Mouse (Mus musculus): ENCODE results near the gene Adi1. TPM values are rescaled to one million over a fixed set of nuclear protein-coding genes. Genes with fewer than 3 reads are reported as not detected.

Gene Adi1
- polyA plus RNA-seq, 1 experiment from 2014 or later, result 55.4 TPM

DNA sequence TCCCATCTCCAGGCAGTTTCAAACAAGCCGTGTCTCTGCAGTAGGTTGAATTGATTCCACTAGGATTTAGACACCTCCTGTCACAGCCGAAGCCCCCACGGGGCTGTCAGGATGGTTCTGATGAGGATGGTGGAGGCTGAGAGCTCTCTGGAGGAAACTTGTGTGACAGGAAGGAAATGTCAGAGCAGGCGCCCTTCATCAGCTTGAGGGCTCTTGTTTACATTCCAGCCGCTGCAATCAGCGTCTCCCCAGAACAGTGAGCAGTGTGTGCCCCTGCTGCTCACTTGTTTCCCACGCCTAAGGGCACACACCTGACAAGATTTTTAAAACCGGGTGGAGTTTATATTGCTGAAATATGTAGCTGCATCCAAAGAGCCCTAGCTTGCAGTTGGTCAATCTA lies 7.7 kb upstream of the Adi1 start:
- Histone ChIP-seq H3K27ac (no peak overlapping the region), H3K27me3 (replicated peaks) (no peaks in the 10 kb centered on the region), H3K4me2 (0 out of 2 replicates have a peak overlapping the region, but pooled peaks have one; percentile 4), H3K4me3 (no peak overlapping the region), H3K36me3 (no peaks in the 10 kb centered on the region), H3K9me3 (replicated peaks) (no peaks in the 10 kb centered on the region), H3K4me1 (peaks cover 13% of the 10 kb centered on the region), H3K9ac (no peak overlapping the region)
- peak; percentile 24; the same call in 1 of the 2 replicates for ATAC-seq
- 25% methylated on average over 8 of the region's 8 CpGs for WGBS (ENCODE audit: insufficient replicate concordance)

DNA sequence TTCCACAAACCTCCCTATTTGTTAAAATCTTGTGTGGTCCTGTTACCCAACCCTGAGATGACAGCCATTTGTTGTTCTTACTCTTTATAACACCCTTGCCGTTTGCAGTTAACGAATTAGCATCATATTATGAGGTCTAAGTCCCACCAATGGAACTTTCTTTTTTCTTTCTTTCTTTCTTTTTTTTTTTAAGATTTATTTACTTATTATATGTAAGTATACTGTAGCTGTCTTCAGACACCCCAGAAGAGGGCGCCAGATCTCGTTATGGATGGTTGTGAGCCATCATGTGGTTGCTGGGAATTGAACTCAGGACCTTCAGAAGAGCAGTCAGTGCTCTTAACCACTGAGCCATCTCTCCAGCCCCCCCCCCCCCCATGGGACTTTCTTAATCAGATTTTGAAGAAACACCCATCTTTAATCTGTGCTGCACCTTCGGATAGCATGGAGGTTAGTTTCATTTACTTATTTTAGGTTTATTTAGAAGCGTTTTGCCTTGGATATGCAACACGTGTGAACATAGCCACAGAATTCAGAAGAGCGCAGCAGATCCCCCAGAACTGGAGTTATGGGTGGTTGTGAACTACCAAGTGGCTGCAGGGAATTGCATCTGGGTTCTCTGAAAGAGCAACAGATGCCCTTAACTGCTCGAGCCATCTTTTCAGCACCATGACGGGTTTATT lies 852 bp upstream of the Adi1 start:
- ATAC-seq, result no peak
- H3K9ac ChIP-seq, result no peak overlapping the region
- no peaks in the 10 kb centered on the region for H3K9me3 ChIP-seq (replicated peaks)
- no peak overlapping the region for H3K4me3 ChIP-seq
- H3K27ac ChIP-seq, result no peak overlapping the region
- H3K36me3 ChIP-seq, result peaks cover 20% of the 10 kb centered on the region
- peaks cover 22% of the 10 kb centered on the region for H3K4me1 ChIP-seq
- WGBS (ENCODE audit: insufficient replicate concordance), result 69% methylated on average over 10 of the region's 10 CpGs
- H3K27me3 ChIP-seq (replicated peaks), result 0 out of 2 replicates have a peak, but pooled peaks cover 4% of the 10 kb centered on the region
- peak overlapping the region; percentile 94 for H3K4me2 ChIP-seq

DNA sequence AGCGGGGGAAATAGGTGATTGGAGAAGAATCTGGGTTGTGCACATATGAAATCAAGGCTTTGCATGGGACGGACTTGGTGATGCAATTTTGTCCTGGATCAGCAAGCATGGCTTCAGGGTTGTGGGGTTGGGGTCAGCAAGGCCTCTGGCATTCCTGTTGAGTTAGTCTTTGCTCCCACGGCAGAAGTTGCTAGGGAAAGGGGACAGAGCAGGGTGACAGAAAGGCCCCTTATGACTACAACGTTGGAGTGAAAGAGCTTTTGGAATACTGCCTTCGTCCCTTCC lies 836 bp downstream of the Adi1 start:
- H3K27ac ChIP-seq, result peak overlapping the region; percentile 79
- H3K36me3 ChIP-seq, result peaks cover 35% of the 10 kb centered on the region
- no peaks in the 10 kb centered on the region for H3K9me3 ChIP-seq (replicated peaks)
- H3K4me2 ChIP-seq, result peak overlapping the region; percentile 94
- no peak for ATAC-seq
- 0 out of 2 replicates have a peak, but pooled peaks cover 4% of the 10 kb centered on the region for H3K27me3 ChIP-seq (replicated peaks)
- peak overlapping the region; percentile 73 for H3K4me3 ChIP-seq
- 50% methylated on average over 5 of the region's 5 CpGs for WGBS (ENCODE audit: insufficient replicate concordance)
- H3K4me1 ChIP-seq, result peaks cover 22% of the 10 kb centered on the region
- peak overlapping the region; percentile 79 for H3K9ac ChIP-seq

DNA sequence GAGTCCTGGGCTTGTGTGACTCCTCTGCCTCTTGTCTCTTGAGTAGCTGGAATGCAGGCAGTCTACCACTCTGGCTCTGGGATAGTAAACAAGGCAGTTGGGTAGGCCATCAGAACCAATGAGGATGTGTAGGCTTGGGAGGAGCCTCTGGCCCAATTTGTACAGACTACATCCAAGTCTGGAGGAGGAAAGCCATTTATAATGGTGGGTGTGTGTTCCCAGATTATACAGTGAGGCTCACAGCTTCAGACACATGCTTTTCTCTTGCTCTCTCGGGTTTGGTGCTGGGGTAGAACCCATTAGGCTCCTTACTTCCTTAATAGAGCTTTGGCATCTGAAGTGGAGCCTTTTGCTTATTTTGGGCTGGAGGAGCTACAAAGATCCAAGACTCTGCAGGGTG lies 9.6 kb downstream of the Adi1 start:
- no peaks in the 10 kb centered on the region for H3K27me3 ChIP-seq (replicated peaks)
- H3K27ac ChIP-seq, result no peak overlapping the region
- WGBS (ENCODE audit: insufficient replicate concordance), result 79% methylated on average over 1 of the region's 1 CpGs
- no peak overlapping the region for H3K9ac ChIP-seq
- no peak overlapping the region for H3K4me3 ChIP-seq
- H3K4me1 ChIP-seq, result 0 out of 2 replicates have a peak, but pooled peaks cover 3% of the 10 kb centered on the region
- H3K36me3 ChIP-seq, result peaks cover 58% of the 10 kb centered on the region
- H3K9me3 ChIP-seq (replicated peaks), result no peaks in the 10 kb centered on the region
- ATAC-seq, result no peak
- no peak overlapping the region for H3K4me2 ChIP-seq

DNA sequence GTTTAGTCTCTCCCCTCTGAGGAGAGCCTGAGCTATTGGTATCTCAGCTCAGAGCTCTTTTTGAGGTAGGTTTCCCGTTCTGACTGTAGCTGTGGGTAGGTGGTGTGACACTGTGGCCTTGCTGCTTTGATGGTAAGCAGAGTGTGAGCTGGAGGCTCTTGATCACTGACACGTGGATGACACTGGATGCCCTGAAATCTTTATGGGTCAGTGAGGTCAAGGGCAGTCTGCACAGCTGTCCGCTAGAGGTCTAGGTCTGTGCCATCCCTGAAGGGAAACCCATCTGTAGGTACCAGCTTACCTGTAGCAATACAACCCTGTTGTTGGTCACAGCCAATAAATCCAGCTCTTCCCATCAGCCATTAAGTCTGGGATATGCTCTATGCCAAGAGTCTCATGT lies 10.7 kb downstream of the Adi1 start:
- ATAC-seq, result no peak
- Histone ChIP-seq H3K9ac (no peak overlapping the region), H3K27me3 (replicated peaks) (no peaks in the 10 kb centered on the region), H3K27ac (0 out of 2 replicates have a peak overlapping the region, but pooled peaks have one; percentile 36), H3K4me3 (no peak overlapping the region), H3K4me1 (0 out of 2 replicates have a peak, but pooled peaks cover 3% of the 10 kb centered on the region), H3K36me3 (peaks cover 59% of the 10 kb centered on the region), H3K9me3 (replicated peaks) (no peaks in the 10 kb centered on the region), H3K4me2 (no peak overlapping the region)
- 62% methylated on average over 3 of the region's 3 CpGs for WGBS (ENCODE audit: insufficient replicate concordance)

DNA sequence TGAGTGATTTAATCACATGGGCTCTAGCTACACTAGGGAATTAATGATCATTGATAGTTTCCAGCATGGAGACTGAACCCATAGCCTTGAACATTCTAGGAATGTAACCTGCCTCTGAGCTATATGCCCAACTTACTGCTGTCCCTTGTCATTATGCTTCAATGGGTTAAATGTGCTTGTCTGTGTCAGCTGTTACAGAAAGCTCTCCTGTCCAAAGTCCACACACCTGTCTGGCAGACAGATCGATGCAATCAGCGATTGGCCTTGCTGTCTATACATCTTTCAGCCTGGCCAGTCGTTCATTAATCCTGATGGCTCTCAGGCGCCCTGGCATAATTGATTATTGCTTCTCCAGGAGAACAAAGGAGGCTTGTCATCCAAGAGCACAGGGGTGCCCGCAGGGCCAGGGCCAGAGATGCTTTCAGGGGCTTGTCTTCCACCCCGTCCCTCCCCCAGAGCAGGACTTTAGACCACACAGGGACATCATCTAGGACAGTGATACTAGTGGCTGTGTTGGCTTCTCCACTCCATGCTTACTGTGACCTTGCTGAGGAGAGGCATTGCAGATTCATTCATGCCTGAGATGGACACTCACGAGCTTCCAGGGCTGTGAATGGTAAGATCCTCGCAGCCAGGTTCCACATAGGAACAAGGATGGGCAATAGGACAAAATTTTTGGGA lies 11.3 kb downstream of the Adi1 start:
- H3K27me3 ChIP-seq (replicated peaks), result no peaks in the 10 kb centered on the region
- 64% methylated on average over 8 of the region's 8 CpGs for WGBS (ENCODE audit: insufficient replicate concordance)
- no peak overlapping the region for H3K9ac ChIP-seq
- H3K27ac ChIP-seq, result 0 out of 2 replicates have a peak overlapping the region, but pooled peaks have one; percentile 32
- peak; percentile 50 for ATAC-seq
- no peaks in the 10 kb centered on the region for H3K9me3 ChIP-seq (replicated peaks)
- no peak overlapping the region for H3K4me2 ChIP-seq
- peaks cover 62% of the 10 kb centered on the region for H3K36me3 ChIP-seq
- 0 out of 2 replicates have a peak, but pooled peaks cover 3% of the 10 kb centered on the region for H3K4me1 ChIP-seq
- H3K4me3 ChIP-seq, result no peak overlapping the region

DNA sequence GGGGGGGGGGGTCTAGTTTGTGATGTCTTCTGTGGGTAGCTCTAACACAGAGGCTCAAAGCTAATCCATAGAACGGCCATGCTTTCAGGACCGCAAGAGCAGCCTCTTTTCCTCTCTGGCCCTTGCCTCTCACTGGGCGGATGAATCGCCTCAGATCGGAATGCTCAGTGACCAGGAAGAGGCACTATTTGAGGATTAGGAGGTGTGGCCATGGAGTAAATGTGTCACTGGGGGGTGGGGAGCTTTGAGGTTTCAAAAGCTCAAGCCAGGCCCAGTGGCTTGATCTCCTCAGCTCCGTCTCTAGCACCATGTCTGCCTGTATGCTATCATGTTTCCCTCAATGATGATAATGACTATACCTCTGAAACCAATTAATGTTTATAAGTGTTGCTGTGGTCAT lies 14.0 kb downstream of the Adi1 start:
- no peaks in the 10 kb centered on the region for H3K27me3 ChIP-seq (replicated peaks)
- peaks cover 60% of the 10 kb centered on the region for H3K36me3 ChIP-seq
- H3K9ac ChIP-seq, result no peak overlapping the region
- no peak overlapping the region for H3K27ac ChIP-seq
- H3K4me2 ChIP-seq, result no peak overlapping the region
- WGBS (ENCODE audit: insufficient replicate concordance), result 89% methylated on average over 6 of the region's 6 CpGs
- no peak overlapping the region for H3K4me3 ChIP-seq
- H3K9me3 ChIP-seq (replicated peaks), result no peaks in the 10 kb centered on the region
- 0 out of 2 replicates have a peak, but pooled peaks cover 3% of the 10 kb centered on the region for H3K4me1 ChIP-seq
- no peak for ATAC-seq

DNA sequence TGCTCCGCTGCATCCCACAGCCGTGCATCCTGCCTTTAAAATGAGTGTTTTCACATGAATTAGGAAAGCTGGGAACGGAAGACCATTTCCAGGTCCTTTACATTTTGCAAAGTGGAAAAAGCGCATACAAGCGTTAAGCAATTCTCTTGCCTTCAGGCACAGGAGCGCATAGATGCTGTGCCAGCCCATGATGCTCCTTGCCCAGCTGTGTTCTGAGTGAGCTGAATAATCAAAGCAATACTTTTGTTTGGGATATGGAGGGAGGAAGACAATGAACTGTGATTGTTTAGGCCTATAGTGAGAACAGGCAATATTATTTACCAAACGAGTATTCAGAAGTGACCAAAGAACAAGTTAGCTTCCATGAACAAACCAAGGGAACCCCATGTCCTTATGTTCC lies 15.7 kb downstream of the Adi1 start:
- no peaks in the 10 kb centered on the region for H3K27me3 ChIP-seq (replicated peaks)
- H3K4me1 ChIP-seq, result peaks cover 10% of the 10 kb centered on the region
- ATAC-seq, result no peak
- H3K9me3 ChIP-seq (replicated peaks), result no peaks in the 10 kb centered on the region
- peaks cover 72% of the 10 kb centered on the region for H3K36me3 ChIP-seq
- 85% methylated on average over 7 of the region's 7 CpGs for WGBS (ENCODE audit: insufficient replicate concordance)
- no peak overlapping the region for H3K4me2 ChIP-seq
- H3K4me3 ChIP-seq, result no peak overlapping the region
- H3K27ac ChIP-seq, result no peak overlapping the region
- no peak overlapping the region for H3K9ac ChIP-seq

DNA sequence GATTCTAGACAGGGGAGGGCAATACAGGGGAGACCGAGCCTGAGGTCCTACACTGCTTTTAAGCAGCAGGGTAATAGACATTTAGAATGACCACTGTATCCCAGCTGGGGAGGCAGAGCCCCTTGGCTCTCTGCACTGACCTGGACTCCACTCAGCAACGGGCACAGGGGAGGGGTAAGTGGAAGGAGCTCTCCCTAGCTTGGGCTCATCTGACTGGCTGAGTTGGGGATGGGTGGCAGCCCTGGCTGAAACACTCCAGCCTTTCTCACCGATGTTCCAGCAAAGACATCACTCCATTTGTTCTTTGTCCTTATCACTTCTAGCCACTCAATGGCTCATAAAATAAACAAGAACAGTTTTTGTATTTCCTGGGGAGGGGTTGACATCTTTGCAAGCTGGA lies 18.7 kb downstream of the Adi1 start:
- Histone ChIP-seq H3K4me3 (no peak overlapping the region), H3K36me3 (peaks cover 79% of the 10 kb centered on the region), H3K9ac (no peak overlapping the region), H3K27ac (no peak overlapping the region), H3K9me3 (replicated peaks) (no peaks in the 10 kb centered on the region), H3K27me3 (replicated peaks) (no peaks in the 10 kb centered on the region), H3K4me2 (no peak overlapping the region), H3K4me1 (peaks cover 12% of the 10 kb centered on the region)
- 75% methylated on average over 3 of the region's 3 CpGs for WGBS (ENCODE audit: insufficient replicate concordance)
- ATAC-seq, result no peak

DNA sequence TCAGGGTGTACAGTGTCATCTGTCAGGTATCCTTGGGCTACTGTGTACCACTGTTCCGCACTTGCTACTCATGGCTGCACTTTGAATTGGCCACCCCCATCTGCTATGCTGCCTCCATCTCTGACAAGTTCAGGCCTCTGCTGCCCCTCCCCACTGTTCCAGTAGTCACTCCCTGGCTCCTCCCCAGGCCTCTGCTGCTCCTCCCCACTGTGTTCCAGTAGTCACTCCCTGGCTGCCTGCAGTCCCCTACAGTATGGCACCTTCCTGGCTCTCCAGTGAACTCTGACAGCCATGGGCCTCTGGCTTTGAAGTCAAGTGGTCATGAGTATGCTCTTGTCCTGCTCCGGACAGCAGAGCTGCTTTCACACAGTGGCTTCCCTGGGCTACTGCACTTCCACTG lies 19.2 kb downstream of the Adi1 start:
- 70% methylated on average over 2 of the region's 2 CpGs for WGBS (ENCODE audit: insufficient replicate concordance)
- no peak overlapping the region for H3K9ac ChIP-seq
- H3K27me3 ChIP-seq (replicated peaks), result no peaks in the 10 kb centered on the region
- H3K27ac ChIP-seq, result no peak overlapping the region
- H3K4me1 ChIP-seq, result peaks cover 12% of the 10 kb centered on the region
- H3K9me3 ChIP-seq (replicated peaks), result no peaks in the 10 kb centered on the region
- no peak overlapping the region for H3K4me2 ChIP-seq
- peaks cover 77% of the 10 kb centered on the region for H3K36me3 ChIP-seq
- no peak overlapping the region for H3K4me3 ChIP-seq
- ATAC-seq, result no peak

DNA sequence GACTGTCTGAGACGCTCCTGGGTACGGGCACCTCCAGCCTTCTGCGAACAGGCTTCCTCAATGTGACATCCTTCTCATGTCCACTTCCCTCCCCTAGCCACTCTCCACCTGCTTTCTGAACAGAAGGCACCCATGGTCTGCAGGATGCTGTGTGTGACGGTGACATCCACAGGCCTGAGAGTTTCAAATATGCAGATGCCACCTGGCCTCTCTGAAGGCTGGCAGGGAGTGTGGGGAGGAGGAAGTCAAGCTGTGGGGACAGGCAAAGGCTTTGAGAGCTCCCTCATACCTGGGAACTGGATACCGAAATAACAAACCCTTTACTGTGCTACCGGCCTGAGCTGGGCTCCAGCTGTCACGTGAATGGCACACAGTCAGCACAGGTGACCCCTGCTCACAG lies 19.7 kb downstream of the Adi1 start:
- no peaks in the 10 kb centered on the region for H3K9me3 ChIP-seq (replicated peaks)
- H3K4me3 ChIP-seq, result no peak overlapping the region
- ATAC-seq, result no peak
- H3K9ac ChIP-seq, result no peak overlapping the region
- no peak overlapping the region for H3K4me2 ChIP-seq
- WGBS (ENCODE audit: insufficient replicate concordance), result 86% methylated on average over 7 of the region's 7 CpGs
- H3K4me1 ChIP-seq, result peaks cover 12% of the 10 kb centered on the region
- H3K27me3 ChIP-seq (replicated peaks), result no peaks in the 10 kb centered on the region
- no peak overlapping the region for H3K27ac ChIP-seq
- peaks cover 71% of the 10 kb centered on the region for H3K36me3 ChIP-seq

DNA sequence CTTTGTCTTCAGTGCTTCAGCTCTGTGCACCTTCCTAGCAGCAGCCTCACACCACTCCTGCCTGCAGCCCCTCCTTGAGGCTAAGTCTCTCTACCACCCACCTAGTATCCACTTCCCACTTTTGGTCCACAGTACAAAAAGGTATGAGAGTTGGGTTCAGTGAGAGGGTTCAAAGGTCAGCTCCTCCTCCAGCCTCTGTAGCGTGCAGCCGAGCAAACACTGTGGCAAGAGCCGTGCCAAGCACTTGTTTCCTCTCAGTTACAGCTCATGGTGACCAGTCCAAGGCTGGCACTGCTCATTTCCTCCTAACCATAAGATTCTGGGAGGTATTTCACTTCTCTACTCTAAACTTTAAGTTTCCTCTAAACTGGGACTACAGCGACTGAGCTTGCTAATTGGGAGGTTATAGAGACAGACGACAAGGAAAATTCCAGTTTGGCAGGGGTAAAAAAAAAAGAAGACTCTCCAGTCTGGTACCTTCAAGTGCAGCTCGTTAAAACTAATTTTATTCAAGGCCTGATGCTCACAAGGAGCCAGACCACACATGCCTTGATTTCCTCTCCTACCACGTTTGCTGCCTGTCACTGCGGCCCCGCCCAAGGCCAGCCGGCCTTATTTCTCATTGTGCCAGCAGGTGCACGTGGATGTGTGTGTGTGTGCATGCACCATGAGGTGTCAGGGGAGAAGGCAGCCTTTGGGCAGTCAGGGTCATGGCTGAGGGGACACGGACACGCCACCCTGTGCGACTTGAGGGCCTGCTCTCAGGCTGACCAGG lies 23.0 kb downstream of the Adi1 start:
- Histone ChIP-seq H3K9ac (no peak overlapping the region), H3K4me2 (no peak overlapping the region), H3K9me3 (replicated peaks) (no peaks in the 10 kb centered on the region), H3K4me1 (peaks cover 12% of the 10 kb centered on the region), H3K27me3 (replicated peaks) (no peaks in the 10 kb centered on the region), H3K4me3 (no peak overlapping the region), H3K36me3 (peaks cover 54% of the 10 kb centered on the region), H3K27ac (no peak overlapping the region)
- peak; percentile 11 for ATAC-seq
- 73% methylated on average over 14 of the region's 14 CpGs for WGBS (ENCODE audit: insufficient replicate concordance)

Data from liver, embryonic 12.5 days (tissue).